Mouse (Mus musculus) liver, embryonic 14.5 days (tissue): ENCODE data around the gene Nadk2.

ENCODE experiments used
- CTCF ChIP-seq: IDR thresholded peaks from 2 replicates; pipeline ENCODE4 v1.5.1; 2016; ENCODE audit warnings: antibody characterized with exemption, low read depth, control low read depth
- EP300 ChIP-seq: IDR thresholded peaks from 2 replicates; pipeline ENCODE4 v1.6.1; 2016; ENCODE audit warnings: antibody characterized with exemption, low read depth

DNA sequence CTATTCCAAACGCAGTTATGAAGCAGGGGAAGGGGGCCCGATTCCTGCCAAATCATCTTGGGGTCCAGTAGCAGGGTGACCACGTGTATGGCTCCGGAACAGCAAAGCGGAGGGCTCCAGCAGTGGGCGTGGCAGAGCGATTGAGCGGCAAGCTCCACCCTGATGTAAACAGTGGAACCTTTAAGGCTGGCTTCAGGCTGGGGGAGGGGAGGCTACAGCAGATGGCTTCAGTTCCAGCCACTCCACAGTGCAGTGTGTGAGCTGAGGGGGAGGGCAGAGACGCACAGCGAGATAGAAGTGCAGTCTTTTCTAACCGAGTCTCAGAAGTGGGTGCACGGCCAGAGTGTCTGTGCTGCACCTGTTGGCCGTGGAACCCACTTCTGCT, 23.3 kb downstream of the Nadk2 start:
- TF ChIP-seq CTCF: no peak
- TF ChIP-seq EP300: no peak
